In the genomic region with DNA sequence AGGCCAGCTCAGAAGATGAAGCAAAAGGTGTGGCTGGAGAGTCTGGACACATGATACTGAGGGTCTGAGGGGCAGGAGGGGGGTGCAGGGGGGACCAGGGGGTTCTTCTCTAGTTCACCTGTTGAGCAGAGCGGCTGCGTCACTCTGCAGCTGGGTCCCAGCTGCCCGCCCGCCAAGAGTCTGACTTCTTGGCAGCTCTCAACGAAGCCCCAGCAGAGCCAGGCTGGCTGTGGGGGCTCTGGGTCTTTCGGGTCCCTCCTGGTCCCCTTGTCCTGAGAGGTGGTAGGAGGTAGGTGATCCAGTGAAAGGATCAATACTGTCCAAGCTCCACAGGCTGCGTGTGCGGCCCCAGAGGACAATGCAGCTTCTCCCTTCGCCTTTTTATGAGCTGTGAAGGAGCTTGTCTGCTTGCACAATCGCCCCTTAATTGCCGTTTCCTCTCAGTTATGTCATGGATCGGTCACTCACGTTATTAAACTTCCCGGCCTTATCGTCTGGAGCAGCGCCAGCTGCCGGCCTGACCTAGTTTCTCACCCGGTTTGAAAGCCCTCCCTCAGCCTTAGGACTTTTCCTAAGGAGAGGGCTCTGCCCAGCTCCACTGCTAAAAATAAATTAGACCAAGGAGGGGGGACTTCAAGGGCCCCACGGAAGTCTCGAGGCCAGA, we compare ENCODE assay signal across 8 mouse cellular contexts.
DNase-seq lines count a peak whose midpoint lies in the region; ATAC-seq lines count a peak whose summit lies in the region.

No protein-coding gene starts in this region.

- no peaks in the 10 kb centered on the region for H3K36me3 ChIP-seq in heart, embryonic 12.5 days
- no peaks in the 10 kb centered on the region for H3K36me3 ChIP-seq in lung, embryonic 16.5 days (ENCODE audit: control insufficient read depth, insufficient read depth, low read length)

- peak; percentile 92 for DNase-seq in adrenal gland, adult 2 months
- DNase-seq in embryo, embryonic 11 days = peak; percentile 70
- peak; percentile 80 for DNase-seq in kidney, adult 9 months
- DNase-seq in skeletal muscle tissue, adult 2 months (ENCODE audit: low read depth, low spot score) = peak; percentile 76
- no peak for DNase-seq in cerebellum, postnatal 36 days

- peak overlapping the region; percentile 63 for H3K9ac ChIP-seq in heart, embryonic 12.5 days
- H3K9ac ChIP-seq in lung, embryonic 16.5 days (ENCODE audit: low read length) = peak overlapping the region; percentile 62

- peak; percentile 58 for ATAC-seq in heart, embryonic 12.5 days (ENCODE audit: insufficient number of reproducible peaks, low FRiP score)
- ATAC-seq in lung, embryonic 16.5 days (ENCODE audit: low read depth) = peak; percentile 74
- no peak for ATAC-seq in megakaryocyte-erythroid progenitor cell, adult 5-6 weeks (replicated peaks; ENCODE audit: low FRiP score, low TSS enrichment, poor library complexity, severe bottlenecking)

- peak overlapping the region; percentile 52 for H3K4me2 ChIP-seq in heart, embryonic 12.5 days
- peak overlapping the region; percentile 36; the same call in 1 of the 2 replicates for H3K4me2 ChIP-seq in lung, embryonic 16.5 days (ENCODE audit: low read depth, low read length)

- 24% methylated on average over 20 of the region's 20 CpGs for whole genome bisulfite sequencing in heart, embryonic 12.5 days
- WGBS in lung, embryonic 16.5 days = 4% methylated on average over 20 of the region's 20 CpGs

- peak overlapping the region; percentile 87 for H3K27ac ChIP-seq in heart, embryonic 12.5 days (ENCODE audit: poor library complexity, severe bottlenecking)
- H3K27ac ChIP-seq in lung, embryonic 16.5 days (ENCODE audit: low read length) = peak overlapping the region; percentile 100

- H3K27me3 ChIP-seq in heart, embryonic 12.5 days (replicated peaks) = peaks cover under 1% of the 10 kb centered on the region; the same call in 1 of the 2 replicates
- no peaks in the 10 kb centered on the region for H3K27me3 ChIP-seq in lung, embryonic 16.5 days (ENCODE audit: control insufficient read depth, insufficient read depth, low read depth, low read length)

- no peak overlapping the region for H3K4me3 ChIP-seq in heart, embryonic 12.5 days
- no peak overlapping the region for H3K4me3 ChIP-seq in lung, embryonic 16.5 days (ENCODE audit: low read length)

- peaks cover 53% of the 10 kb centered on the region for H3K4me1 ChIP-seq in heart, embryonic 12.5 days (replicated peaks)
- peaks cover 50% of the 10 kb centered on the region for H3K4me1 ChIP-seq in lung, embryonic 16.5 days (replicated peaks; ENCODE audit: control insufficient read depth, insufficient read depth, low read length)

- H3K9me3 ChIP-seq in heart, embryonic 12.5 days (replicated peaks) = no peaks in the 10 kb centered on the region
- no peaks in the 10 kb centered on the region for H3K9me3 ChIP-seq in lung, embryonic 16.5 days (ENCODE audit: control insufficient read depth, low read length)

Comparison
In these comparisons a context has a peak if more than half of its experiments do, and no peak if none do; other contexts are left out.
1. DNase-seq: peak in adrenal gland, adult 2 months (single experiment), embryo, embryonic 11 days (single experiment), kidney, adult 9 months (single experiment) and skeletal muscle tissue, adult 2 months (single experiment); none in cerebellum, postnatal 36 days (0 of 2).